Mouse (Mus musculus) MEL (cell line): ENCODE results near the gene Pafah2. TPM values are rescaled to one million over a fixed set of nuclear protein-coding genes. Genes with fewer than 3 reads are reported as not detected.

Experiments
- DNase-seq: peaks from one replicate; pipeline ENCODE4 v3.0.0; 2011; ENCODE audit warnings: low read depth, low spot score
- H3K27ac ChIP-seq: 2 replicates; pipeline ENCODE4 v1.5.1; 2012; ENCODE audit warnings: low read depth, mild to moderate bottlenecking, control low read depth, low read length, moderate library complexity; ENCODE audit not compliant: control insufficient read depth
- H3K27me3 ChIP-seq, 2 experiments: fragments of 150-350 bp in 1 of 2; sonication (generic) in 1 of 2; 2 replicates each; pipeline ENCODE4 v1.6.1; 2012; ENCODE audit warnings: low read length in 2 of 2, mild to moderate bottlenecking in 2 of 2, improper control_type of control experiment in 1 of 2, moderate library complexity in 1 of 2; ENCODE audit not compliant: insufficient read depth in 2 of 2, control insufficient read depth in 1 of 2
- H3K36me3 ChIP-seq, 2 experiments: 2 replicates each; pipeline ENCODE4 v1.6.1; 2012 to 2014; ENCODE audit warnings: low read length in 2 of 2, improper control_type of control experiment in 1 of 2, inconsistent platforms in 1 of 2, mild to moderate bottlenecking in 1 of 2; ENCODE audit not compliant: insufficient read depth in 2 of 2, control insufficient read depth in 1 of 2
- H3K4me1 ChIP-seq, 2 experiments: fragments of 150-350 bp in 1 of 2; sonication (generic) in 1 of 2; 2 replicates each; pipeline ENCODE4 v1.6.1; 2012; ENCODE audit warnings: low read length in 2 of 2, improper control_type of control experiment in 1 of 2, mild to moderate bottlenecking in 1 of 2; ENCODE audit not compliant: insufficient read depth in 2 of 2, control insufficient read depth in 1 of 2
- H3K4me3 ChIP-seq, 2 experiments: fragments of 150-350 bp in 1 of 2; sonication (generic) in 1 of 2; 2 replicates each; pipeline ENCODE4 v1.5.1; 2012; ENCODE audit warnings: low read depth in 2 of 2, low read length in 2 of 2, mild to moderate bottlenecking in 2 of 2, moderate library complexity in 2 of 2, control low read depth in 1 of 2, improper control_type of control experiment in 1 of 2; ENCODE audit not compliant: control insufficient read depth in 1 of 2, insufficient read depth in 1 of 2
- H3K79me2 ChIP-seq: 2 replicates; pipeline ENCODE4 v1.6.1; 2012; ENCODE audit warnings: mild to moderate bottlenecking, low read length, moderate library complexity; ENCODE audit not compliant: control insufficient read depth, poor library complexity, insufficient read depth
- H3K9ac ChIP-seq: 2 replicates; pipeline ENCODE4 v1.6.1; 2012; ENCODE audit warnings: low read depth, mild to moderate bottlenecking, control low read depth, low read length, moderate library complexity; ENCODE audit not compliant: control insufficient read depth, poor library complexity, severe bottlenecking
- H3K9me3 ChIP-seq: fragments of 150-350 bp; sonication (generic); replicated peaks from 2 replicates; pipeline ENCODE4 v1.6.1; 2012; ENCODE audit warnings: mild to moderate bottlenecking, low read length, improper control_type of control experiment, moderate library complexity; ENCODE audit not compliant: insufficient read depth
- BHLHE40 ChIP-seq: IDR thresholded peaks from 2 replicates; pipeline ENCODE4 v1.6.1; 2012; ENCODE audit warnings: low read depth, mild to moderate bottlenecking, inconsistent platforms, low read length, improper control_type of control experiment, borderline replicate concordance
- CHD1 ChIP-seq: IDR thresholded peaks from 2 replicates; pipeline ENCODE4 v1.6.1; 2012; ENCODE audit warnings: low read depth, mild to moderate bottlenecking, inconsistent platforms, low read length, improper control_type of control experiment
- CTCF ChIP-seq, 3 experiments: IDR thresholded peaks in 2 of 3; conservative IDR thresholded peaks in 1 of 3; 2 replicates each; pipeline ENCODE4 v1.5.1; 2011 to 2012; ENCODE audit warnings: low read length in 3 of 3, low read depth in 2 of 3, mild to moderate bottlenecking in 2 of 3, improper control_type of control experiment in 1 of 3, inconsistent platforms in 1 of 3, mixed read lengths in 1 of 3, moderate library complexity in 1 of 3; ENCODE audit not compliant: control insufficient read depth in 1 of 3, insufficient read depth in 1 of 3, poor library complexity in 1 of 3, severe bottlenecking in 1 of 3
- ELF1 ChIP-seq: IDR thresholded peaks from 2 replicates; pipeline ENCODE4 v1.6.1; 2014; ENCODE audit warnings: low read depth, mild to moderate bottlenecking, inconsistent platforms, low read length, improper control_type of control experiment, moderate library complexity
- EP300 ChIP-seq, 2 experiments: IDR thresholded peaks; 2 replicates each; pipeline ENCODE4 v1.6.1; 2011; ENCODE audit warnings: improper control_type of control experiment in 2 of 2, low read length in 2 of 2, low read depth in 1 of 2, mild to moderate bottlenecking in 1 of 2
- ETS1 ChIP-seq: IDR thresholded peaks from 2 replicates; pipeline ENCODE4 v1.6.1; 2012; ENCODE audit warnings: low read depth, mild to moderate bottlenecking, inconsistent platforms, low read length, improper control_type of control experiment, moderate library complexity
- HCFC1 ChIP-seq: IDR thresholded peaks from 2 replicates; pipeline ENCODE4 v1.6.1; 2012; ENCODE audit warnings: low read depth, mild to moderate bottlenecking, inconsistent platforms, low read length, improper control_type of control experiment, moderate library complexity
- JUND ChIP-seq: IDR thresholded peaks from 2 replicates; pipeline ENCODE4 v1.6.1; 2011; ENCODE audit warnings: low read depth, mild to moderate bottlenecking, improper control_type of control experiment, low read length
- MAFK ChIP-seq: IDR thresholded peaks from 2 replicates; pipeline ENCODE4 v1.6.1; 2011; ENCODE audit warnings: low read depth, mild to moderate bottlenecking, low read length, improper control_type of control experiment, borderline replicate concordance
- MAX ChIP-seq: IDR thresholded peaks from 2 replicates; pipeline ENCODE4 v1.6.1; 2011; ENCODE audit warnings: low read length, improper control_type of control experiment
- MXI1 ChIP-seq: IDR thresholded peaks from 2 replicates; pipeline ENCODE4 v1.6.1; 2011; ENCODE audit warnings: mild to moderate bottlenecking, low read depth, low read length, improper control_type of control experiment
- MYC ChIP-seq: IDR thresholded peaks from 2 replicates; pipeline ENCODE4 v1.6.1; 2011; ENCODE audit warnings: low read depth, mild to moderate bottlenecking, low read length, improper control_type of control experiment, moderate library complexity
- NELFE ChIP-seq: IDR thresholded peaks from 2 replicates; pipeline ENCODE4 v1.6.1; 2011; ENCODE audit warnings: low read depth, low read length, improper control_type of control experiment
- NRF1 ChIP-seq: IDR thresholded peaks from 2 replicates; pipeline ENCODE4 v1.6.1; 2014; ENCODE audit warnings: low read depth, mild to moderate bottlenecking, inconsistent platforms, low read length, improper control_type of control experiment, moderate library complexity; ENCODE audit not compliant: poor library complexity, insufficient read depth, severe bottlenecking
- POLR2AphosphoS2 ChIP-seq: IDR thresholded peaks from 2 replicates; pipeline ENCODE4 v1.6.1; 2011; ENCODE audit warnings: low read length, improper control_type of control experiment
- POLR2AphosphoS5 ChIP-seq: IDR thresholded peaks from 2 replicates; pipeline ENCODE4 v1.6.1; 2012; ENCODE audit warnings: low read depth, borderline replicate concordance, mild to moderate bottlenecking, inconsistent platforms, low read length, moderate library complexity, mixed read lengths
- RAD21 ChIP-seq: IDR thresholded peaks from 2 replicates; pipeline ENCODE4 v1.6.1; 2011; ENCODE audit warnings: mild to moderate bottlenecking, low read depth, low read length, improper control_type of control experiment
- SIN3A ChIP-seq: IDR thresholded peaks from 2 replicates; pipeline ENCODE4 v1.6.1; 2012; ENCODE audit warnings: low read length, improper control_type of control experiment, inconsistent platforms
- SMC3 ChIP-seq: IDR thresholded peaks from 2 replicates; pipeline ENCODE4 v1.6.1; 2011; ENCODE audit warnings: low read depth, low read length, improper control_type of control experiment
- TAL1 ChIP-seq: IDR thresholded peaks from 2 replicates; pipeline ENCODE4 v1.6.1; 2012; ENCODE audit warnings: mild to moderate bottlenecking, inconsistent platforms, low read length, moderate library complexity, mixed read lengths
- UBTF ChIP-seq: IDR thresholded peaks from 2 replicates; pipeline ENCODE4 v1.6.1; 2012; ENCODE audit warnings: low read depth, mild to moderate bottlenecking, inconsistent platforms, low read length, improper control_type of control experiment, moderate library complexity, borderline replicate concordance; ENCODE audit not compliant: insufficient read depth
- USF1 ChIP-seq: IDR thresholded peaks from 2 replicates; pipeline ENCODE4 v1.6.1; 2014; ENCODE audit warnings: low read depth, mild to moderate bottlenecking, inconsistent platforms, low read length, improper control_type of control experiment, moderate library complexity
- ZNF384 ChIP-seq: IDR thresholded peaks from 2 replicates; pipeline ENCODE4 v1.6.1; 2012; ENCODE audit warnings: low read depth, mild to moderate bottlenecking, inconsistent platforms, low read length, improper control_type of control experiment
- polyA plus RNA-seq, 2 experiments: library from polyadenylated mRNA; stranded (reverse) in 1 of 2; unstranded in 1 of 2; fragments of >175 nt in 1 of 2; fragments of >200 nt in 1 of 2; gene quantifications; 2 replicates each; pipeline versions ENCODE4 v1.2.1 to v1.2.4; 2012; ENCODE audit warnings: low replicate concordance in 2 of 2, low read depth in 1 of 2; ENCODE audit not compliant: insufficient read length in 2 of 2, insufficient read depth in 1 of 2, missing spikeins in 1 of 2
- total RNA-seq: library from RNA; depleted of rRNA; stranded (reverse); fragments of 300-350 nt; gene quantifications from 2 replicates; pipeline ENCODE4 v1.2.3, GENCODE M21; 2012

Gene Pafah2
- total and polyA plus RNA-seq, 3 experiments = 6.0 to 10.6 TPM; not detected in 1

- Histone ChIP-seq H3K4me1 (peaks cover 0 to 6% of the 10 kb centered on the region in 2 experiments; a peak in 2 of 4 replicates), H3K36me3 (no peaks in the 10 kb centered on the region), H3K27me3 (no peaks in the 10 kb centered on the region), H3K27ac (peak overlapping the region; percentile 87), H3K9ac (peak overlapping the region; percentile 67), H3K79me2 (no peaks in the 10 kb centered on the region; the same call in 1 of the 2 replicates), H3K4me3 (peak overlapping the region; percentile 7 to 48; a peak in 3 of 4 replicates), H3K9me3 (no peaks in the 10 kb centered on the region)
- peak; percentile 90 for TF ChIP-seq MXI1
- peak; percentile 51 for TF ChIP-seq RAD21
- peak; percentile 40; the same call in 1 of the 2 replicates for TF ChIP-seq SMC3
- TF ChIP-seq ELF1 = no peak
- TF ChIP-seq ZNF384 = no peak
- no peak for TF ChIP-seq EP300 (IDR thresholded peaks at IDR 0.05; ENCODE audit: low read depth in 1 of 2, low read length in 2 of 2)
- TF ChIP-seq MAX = peak; percentile 71
- no peak for TF ChIP-seq MAFK
- TF ChIP-seq MYC = peak; percentile 93
- peak; percentile 55; the same call in 1 of the 2 replicates for TF ChIP-seq BHLHE40
- no peak for TF ChIP-seq HCFC1
- TF ChIP-seq ETS1 = no peak
- TF ChIP-seq JUND = no peak; the same call in 1 of the 2 replicates
- TF ChIP-seq CTCF (IDR thresholded peaks at IDR 0.05 in 2 of 3, conservative IDR thresholded peaks at IDR 0.05 in 1 of 3; ENCODE audit: control insufficient read depth in 1 of 3, insufficient read depth in 1 of 3, low read depth in 2 of 3, low read length in 3 of 3, poor library complexity in 1 of 3, severe bottlenecking in 1 of 3) = peak; percentile 45 to 84 (median 68)
- TF ChIP-seq CHD1 = no peak
- TF ChIP-seq NELFE = no peak
- no peak for TF ChIP-seq UBTF
- TF ChIP-seq NRF1 = no peak
- peak; percentile 70; the same call in 1 of the 2 replicates for TF ChIP-seq SIN3A
- TF ChIP-seq POLR2AphosphoS2 = no peak
- peak; percentile 56; the same call in 1 of the 2 replicates for TF ChIP-seq USF1
- TF ChIP-seq TAL1 = no peak
- no peak for TF ChIP-seq POLR2AphosphoS5
- peak; percentile 90 for DNase-seq
These were observed 3.1 kb upstream of the Pafah2 start for GRCm38 (mm10) chr4:134393026-134393425.
